Mouse (Mus musculus): ENCODE measurements at regions not wholly inside any gene's neighbourhood (a gene's known extent, or its start where the extent isn't known, plus 50 kb on each side); places are given as distances from the start of the nearest gene placed in this dataset.

GRCm38 (mm10) chr5:64595751-64596344, 207.3 kb upstream of the Klf3 start:
- Histone ChIP-seq H3K79me2 (ENCODE audit: control insufficient read depth, insufficient read depth) (no peaks in the 10 kb centered on the region), H3K36me3 (ENCODE audit: control insufficient read depth, insufficient read depth) (no peaks in the 10 kb centered on the region), H3ac (ENCODE audit: control insufficient read depth, insufficient read length, low read depth) (no peak overlapping the region), H3K4me3 (ENCODE audit: insufficient read depth, poor library complexity, severe bottlenecking) (no peak overlapping the region), H3K79me3 (ENCODE audit: low read depth) (no peaks in the 10 kb centered on the region), H3K27me3 (ENCODE audit: control insufficient read depth, insufficient read depth, insufficient read length) (no peaks in the 10 kb centered on the region)
- TF ChIP-seq MYOG (IDR thresholded peaks at IDR 0.05; ENCODE audit: control insufficient read depth, extremely low read depth, insufficient read length) (no peak), FOSL1 (IDR thresholded peaks at IDR 0.05; ENCODE audit: insufficient read depth, low read length, poor library complexity, severe bottlenecking) (no peak), CEBPB (IDR thresholded peaks at IDR 0.05; ENCODE audit: low read depth) (no peak), USF1 (IDR thresholded peaks at IDR 0.05; ENCODE audit: low read depth) (no peak), MAX (IDR thresholded peaks at IDR 0.05) (no peak), MYOD1 (IDR thresholded peaks at IDR 0.05; ENCODE audit: control insufficient read depth, insufficient read length, low read depth) (no peak), CTCF (IDR thresholded peaks at IDR 0.05; ENCODE audit: control insufficient read depth, insufficient read depth, insufficient read length) (no peak)

DNA sequence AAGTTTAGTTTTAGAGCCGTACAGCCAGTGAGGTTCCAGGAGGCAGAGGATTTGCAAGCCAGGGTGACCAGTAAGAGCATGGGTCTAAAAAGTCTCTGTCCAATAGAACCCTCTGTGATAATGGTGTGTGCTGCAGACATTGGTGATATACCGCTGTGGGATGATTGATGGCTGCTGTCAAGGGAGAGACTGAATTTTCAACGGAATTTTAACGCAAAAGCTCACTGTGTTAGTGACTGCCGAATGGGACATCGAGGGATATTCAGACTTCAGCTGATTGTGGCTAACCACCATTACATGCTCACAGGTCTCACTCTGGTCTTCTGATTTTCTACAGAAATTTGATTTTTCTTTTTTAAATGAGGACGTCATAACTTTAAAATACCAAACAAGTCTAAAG, 206.2 kb upstream of the Klf3 start:
- H3K4me3 ChIP-seq (ENCODE audit: insufficient read depth, poor library complexity, severe bottlenecking) = no peak overlapping the region

DNA sequence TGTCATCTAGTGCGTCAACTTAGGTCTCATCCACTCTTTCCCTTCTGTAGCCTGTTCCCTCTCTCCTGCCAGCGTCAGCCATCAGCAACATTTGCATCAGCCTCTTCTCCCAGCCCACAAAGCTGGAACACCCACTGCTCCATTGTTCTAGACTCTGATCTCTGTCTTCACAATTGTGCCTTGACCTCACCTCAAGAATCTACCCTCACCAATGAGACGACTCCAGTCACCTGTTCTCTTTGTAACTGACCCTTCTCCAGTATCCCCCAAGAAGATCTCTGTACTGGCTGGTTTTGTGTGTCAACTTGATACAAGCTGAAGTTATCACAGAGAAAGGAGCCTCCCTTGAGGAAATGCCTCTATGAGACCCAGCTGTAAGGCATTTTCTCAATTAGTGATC, 205.7 kb upstream of the Klf3 start:
- TF ChIP-seq FOSL1 (IDR thresholded peaks at IDR 0.05; ENCODE audit: insufficient read depth, low read length, poor library complexity, severe bottlenecking) (no peak), CTCF (IDR thresholded peaks at IDR 0.05; ENCODE audit: control insufficient read depth, insufficient read depth, insufficient read length) (no peak), CEBPB (IDR thresholded peaks at IDR 0.05; ENCODE audit: low read depth) (no peak), MAX (IDR thresholded peaks at IDR 0.05) (no peak), MYOG (IDR thresholded peaks at IDR 0.05; ENCODE audit: control insufficient read depth, extremely low read depth, insufficient read length) (no peak)
- Histone ChIP-seq H3K79me3 (ENCODE audit: low read depth) (no peaks in the 10 kb centered on the region), H3K4me3 (ENCODE audit: insufficient read depth, poor library complexity, severe bottlenecking) (no peak overlapping the region), H3K27me3 (ENCODE audit: control insufficient read depth, insufficient read depth, insufficient read length) (no peaks in the 10 kb centered on the region), H3K79me2 (ENCODE audit: control insufficient read depth, insufficient read depth) (no peaks in the 10 kb centered on the region), H3ac (ENCODE audit: control insufficient read depth, insufficient read length, low read depth) (no peak overlapping the region), H3K36me3 (ENCODE audit: control insufficient read depth, insufficient read depth) (no peaks in the 10 kb centered on the region)

More for the DNA sequence above, 206.2 kb upstream of the Klf3 start:
- Histone ChIP-seq H3K79me2 (ENCODE audit: control insufficient read depth, insufficient read depth) (no peaks in the 10 kb centered on the region), H3K79me3 (ENCODE audit: low read depth) (no peaks in the 10 kb centered on the region), H3K36me3 (ENCODE audit: control insufficient read depth, insufficient read depth) (no peaks in the 10 kb centered on the region), H3ac (ENCODE audit: control insufficient read depth, insufficient read length, low read depth) (no peak overlapping the region), H3K27me3 (ENCODE audit: control insufficient read depth, insufficient read depth, insufficient read length) (no peaks in the 10 kb centered on the region)
- TF ChIP-seq MAX (IDR thresholded peaks at IDR 0.05) (no peak), CEBPB (IDR thresholded peaks at IDR 0.05; ENCODE audit: low read depth) (no peak), USF1 (IDR thresholded peaks at IDR 0.05; ENCODE audit: low read depth) (no peak), FOSL1 (IDR thresholded peaks at IDR 0.05; ENCODE audit: insufficient read depth, low read length, poor library complexity, severe bottlenecking) (no peak), CTCF (IDR thresholded peaks at IDR 0.05; ENCODE audit: control insufficient read depth, insufficient read depth, insufficient read length) (no peak), MYOD1 (IDR thresholded peaks at IDR 0.05; ENCODE audit: control insufficient read depth, insufficient read length, low read depth) (no peak), MYOG (IDR thresholded peaks at IDR 0.05; ENCODE audit: control insufficient read depth, extremely low read depth, insufficient read length) (no peak)

DNA sequence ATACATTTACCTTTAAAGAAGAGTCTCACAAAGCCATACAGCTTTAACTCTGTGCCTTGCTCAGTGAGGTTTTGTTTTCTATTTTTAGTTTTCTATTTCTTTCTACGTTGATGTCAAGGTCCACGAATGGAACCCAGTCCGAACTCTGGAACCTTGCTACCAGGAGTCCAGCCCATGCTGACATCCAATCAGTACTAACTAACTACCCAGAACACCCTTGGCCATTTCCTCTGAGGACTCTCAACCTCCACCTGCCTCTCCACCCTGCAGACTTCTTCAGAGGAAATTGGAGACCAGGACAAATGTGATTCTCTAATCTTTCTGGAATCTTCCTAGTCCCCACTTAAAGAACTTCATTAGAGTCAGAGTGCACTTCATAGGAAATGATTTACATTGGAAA, 204.6 kb upstream of the Klf3 start:
- Histone ChIP-seq H3K36me3 (ENCODE audit: control insufficient read depth, insufficient read depth) (no peaks in the 10 kb centered on the region), H3K79me2 (ENCODE audit: control insufficient read depth, insufficient read depth) (no peaks in the 10 kb centered on the region), H3K79me3 (ENCODE audit: low read depth) (no peaks in the 10 kb centered on the region), H3ac (ENCODE audit: control insufficient read depth, insufficient read length, low read depth) (no peak overlapping the region), H3K27me3 (ENCODE audit: control insufficient read depth, insufficient read depth, insufficient read length) (no peaks in the 10 kb centered on the region), H3K4me3 (ENCODE audit: insufficient read depth, poor library complexity, severe bottlenecking) (no peak overlapping the region)
- TF ChIP-seq CTCF (IDR thresholded peaks at IDR 0.05; ENCODE audit: control insufficient read depth, insufficient read depth, insufficient read length) = no peak
- TF ChIP-seq USF1 (IDR thresholded peaks at IDR 0.05; ENCODE audit: low read depth) = no peak
- TF ChIP-seq MYOD1 (IDR thresholded peaks at IDR 0.05; ENCODE audit: control insufficient read depth, insufficient read length, low read depth) = no peak
- no peak for TF ChIP-seq CEBPB (IDR thresholded peaks at IDR 0.05; ENCODE audit: low read depth)
- no peak for TF ChIP-seq MYOG (IDR thresholded peaks at IDR 0.05; ENCODE audit: control insufficient read depth, extremely low read depth, insufficient read length)
- no peak for TF ChIP-seq MAX (IDR thresholded peaks at IDR 0.05)
- TF ChIP-seq FOSL1 (IDR thresholded peaks at IDR 0.05; ENCODE audit: insufficient read depth, low read length, poor library complexity, severe bottlenecking) = no peak

- H3K4me3 ChIP-seq (ENCODE audit: insufficient read depth, poor library complexity, severe bottlenecking) = no peak overlapping the region
- H3K36me3 ChIP-seq (ENCODE audit: control insufficient read depth, insufficient read depth) = no peaks in the 10 kb centered on the region
- H3K27me3 ChIP-seq (ENCODE audit: control insufficient read depth, insufficient read depth, insufficient read length) = no peaks in the 10 kb centered on the region
- H3ac ChIP-seq (ENCODE audit: control insufficient read depth, insufficient read length, low read depth) = no peak overlapping the region
- no peaks in the 10 kb centered on the region for H3K79me2 ChIP-seq (ENCODE audit: control insufficient read depth, insufficient read depth)
- no peaks in the 10 kb centered on the region for H3K79me3 ChIP-seq (ENCODE audit: low read depth)
- TF ChIP-seq MYOG (IDR thresholded peaks at IDR 0.05; ENCODE audit: control insufficient read depth, extremely low read depth, insufficient read length) = no peak
- no peak for TF ChIP-seq MYOD1 (IDR thresholded peaks at IDR 0.05; ENCODE audit: control insufficient read depth, insufficient read length, low read depth)
- TF ChIP-seq FOSL1 (IDR thresholded peaks at IDR 0.05; ENCODE audit: insufficient read depth, low read length, poor library complexity, severe bottlenecking) = no peak
- TF ChIP-seq CTCF (IDR thresholded peaks at IDR 0.05; ENCODE audit: control insufficient read depth, insufficient read depth, insufficient read length) = no peak
- no peak for TF ChIP-seq MAX (IDR thresholded peaks at IDR 0.05)
- TF ChIP-seq CEBPB (IDR thresholded peaks at IDR 0.05; ENCODE audit: low read depth) = no peak
- no peak for TF ChIP-seq USF1 (IDR thresholded peaks at IDR 0.05; ENCODE audit: low read depth)
These were observed 204.2 kb upstream of the Klf3 start for GRCm38 (mm10) chr5:64599015-64599414.

- H3K27me3 ChIP-seq (ENCODE audit: control insufficient read depth, insufficient read depth, insufficient read length) = no peaks in the 10 kb centered on the region
- H3K36me3 ChIP-seq (ENCODE audit: control insufficient read depth, insufficient read depth) = no peaks in the 10 kb centered on the region
- H3K79me3 ChIP-seq (ENCODE audit: low read depth) = no peaks in the 10 kb centered on the region
- no peak for TF ChIP-seq FOSL1 (IDR thresholded peaks at IDR 0.05; ENCODE audit: insufficient read depth, low read length, poor library complexity, severe bottlenecking)
- TF ChIP-seq CTCF (IDR thresholded peaks at IDR 0.05; ENCODE audit: control insufficient read depth, insufficient read depth, insufficient read length) = no peak
- no peak for TF ChIP-seq MAX (IDR thresholded peaks at IDR 0.05)
- no peak for TF ChIP-seq CEBPB (IDR thresholded peaks at IDR 0.05; ENCODE audit: low read depth)
- no peak for TF ChIP-seq MYOG (IDR thresholded peaks at IDR 0.05; ENCODE audit: control insufficient read depth, extremely low read depth, insufficient read length)
- TF ChIP-seq MYOD1 (IDR thresholded peaks at IDR 0.05; ENCODE audit: control insufficient read depth, insufficient read length, low read depth) = no peak
- TF ChIP-seq USF1 (IDR thresholded peaks at IDR 0.05; ENCODE audit: low read depth) = no peak
- no peaks in the 10 kb centered on the region for H3K79me2 ChIP-seq (ENCODE audit: control insufficient read depth, insufficient read depth)
- no peak overlapping the region for H3K4me3 ChIP-seq (ENCODE audit: insufficient read depth, poor library complexity, severe bottlenecking)
- H3ac ChIP-seq (ENCODE audit: control insufficient read depth, insufficient read length, low read depth) = no peak overlapping the region
These were observed 203.3 kb upstream of the Klf3 start for GRCm38 (mm10) chr5:64599865-64600288.
